Mouse (Mus musculus): ENCODE data around the gene Mrpl53. TPM values are rescaled to one million over a fixed set of nuclear protein-coding genes. Genes with fewer than 3 reads are reported as not detected.

The Mrpl53 gene
- polyA plus RNA-seq, 1 experiment from 2014 or later: 113 TPM

- H3K27me3 ChIP-seq (ENCODE audit: control insufficient read depth, insufficient read depth, low read depth, low read length): peaks cover 77% of the 10 kb centered on the region
- no peak for ATAC-seq
Observed at GRCm38 (mm10) chr6:83087205-83087925, 21.5 kb upstream of the Mrpl53 start.

GRCm38 (mm10) chr6:83087926-83088260 is 20.9 kb upstream of the Mrpl53 start:
- Histone ChIP-seq H3K4me2 (ENCODE audit: low read length) (peak overlapping the region; percentile 28), H3K4me1 (ENCODE audit: control insufficient read depth, insufficient read depth, low read length) (0 out of 2 replicates have a peak, but pooled peaks cover 3% of the 10 kb centered on the region), H3K36me3 (ENCODE audit: control insufficient read depth, insufficient read depth, low read length) (no peaks in the 10 kb centered on the region), H3K4me3 (ENCODE audit: low read depth, low read length) (peak overlapping the region; percentile 16), H3K9me3 (replicated peaks; ENCODE audit: control insufficient read depth, low read length, poor library complexity, severe bottlenecking) (no peaks in the 10 kb centered on the region), H3K9ac (ENCODE audit: low read depth, low read length) (no peak overlapping the region), H3K27me3 (ENCODE audit: control insufficient read depth, insufficient read depth, low read depth, low read length) (peaks cover 72% of the 10 kb centered on the region), H3K27ac (ENCODE audit: low read length) (no peak overlapping the region)
- 5% methylated on average over 9 of the region's 9 CpGs for WGBS
- ATAC-seq: no peak

More at GRCm38 (mm10) chr6:83087205-83087925, 21.5 kb upstream of the Mrpl53 start:
- Histone ChIP-seq H3K27ac (ENCODE audit: low read length) (no peak overlapping the region), H3K9me3 (replicated peaks; ENCODE audit: control insufficient read depth, low read length, poor library complexity, severe bottlenecking) (no peaks in the 10 kb centered on the region), H3K36me3 (ENCODE audit: control insufficient read depth, insufficient read depth, low read length) (no peaks in the 10 kb centered on the region), H3K4me3 (ENCODE audit: low read depth, low read length) (peak overlapping the region; percentile 16), H3K4me2 (ENCODE audit: low read length) (peak overlapping the region; percentile 28), H3K9ac (ENCODE audit: low read depth, low read length) (no peak overlapping the region), H3K4me1 (ENCODE audit: control insufficient read depth, insufficient read depth, low read length) (0 out of 2 replicates have a peak, but pooled peaks cover 3% of the 10 kb centered on the region)
- WGBS: 1% methylated on average over 47 of the region's 47 CpGs

DNA sequence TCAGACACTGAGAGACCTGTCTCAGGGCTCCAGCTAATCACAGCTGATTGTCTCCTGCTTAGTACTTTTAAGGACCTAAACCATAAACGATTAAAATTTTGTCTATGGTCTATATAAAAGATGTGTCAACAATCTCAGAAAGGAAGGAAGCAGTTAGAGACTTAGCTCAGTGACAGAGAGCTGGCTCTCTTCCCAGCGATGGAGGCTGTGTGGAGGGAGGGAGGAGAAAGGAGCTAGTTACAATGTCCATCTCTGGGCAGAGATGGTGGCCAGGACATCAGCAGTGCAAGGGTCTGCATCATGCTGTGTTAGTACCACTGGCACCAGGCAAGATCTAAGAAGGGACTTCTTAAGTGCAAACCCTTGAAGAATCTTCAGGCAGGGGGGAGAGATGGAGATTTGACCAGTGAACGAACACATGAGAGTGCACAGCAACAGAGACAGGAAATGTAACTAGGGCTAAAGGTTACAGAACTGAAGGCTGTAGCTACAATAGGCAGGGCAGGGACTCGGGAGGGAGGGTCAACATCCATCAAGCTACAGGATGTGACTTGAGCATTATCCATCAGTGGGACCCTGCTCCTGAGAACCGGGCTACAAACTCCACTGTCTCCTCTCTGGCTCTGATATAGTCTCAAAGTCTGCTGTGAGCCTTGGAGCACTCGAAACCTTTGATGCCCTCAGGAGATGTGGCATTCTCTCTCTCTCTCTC is 16.3 kb upstream of the Mrpl53 start:
- Histone ChIP-seq H3K9me3 (replicated peaks; ENCODE audit: control insufficient read depth, low read length, poor library complexity, severe bottlenecking) (no peaks in the 10 kb centered on the region), H3K36me3 (ENCODE audit: control insufficient read depth, insufficient read depth, low read length) (no peaks in the 10 kb centered on the region), H3K27me3 (ENCODE audit: control insufficient read depth, insufficient read depth, low read depth, low read length) (peaks cover 33% of the 10 kb centered on the region), H3K27ac (ENCODE audit: low read length) (no peak overlapping the region), H3K4me2 (ENCODE audit: low read length) (no peak overlapping the region), H3K9ac (ENCODE audit: low read depth, low read length) (no peak overlapping the region), H3K4me3 (ENCODE audit: low read depth, low read length) (no peak overlapping the region), H3K4me1 (ENCODE audit: control insufficient read depth, insufficient read depth, low read length) (0 out of 2 replicates have a peak, but pooled peaks cover under 1% of the 10 kb centered on the region)
- WGBS: 40% methylated on average over 6 of the region's 6 CpGs
- no peak for ATAC-seq

DNA sequence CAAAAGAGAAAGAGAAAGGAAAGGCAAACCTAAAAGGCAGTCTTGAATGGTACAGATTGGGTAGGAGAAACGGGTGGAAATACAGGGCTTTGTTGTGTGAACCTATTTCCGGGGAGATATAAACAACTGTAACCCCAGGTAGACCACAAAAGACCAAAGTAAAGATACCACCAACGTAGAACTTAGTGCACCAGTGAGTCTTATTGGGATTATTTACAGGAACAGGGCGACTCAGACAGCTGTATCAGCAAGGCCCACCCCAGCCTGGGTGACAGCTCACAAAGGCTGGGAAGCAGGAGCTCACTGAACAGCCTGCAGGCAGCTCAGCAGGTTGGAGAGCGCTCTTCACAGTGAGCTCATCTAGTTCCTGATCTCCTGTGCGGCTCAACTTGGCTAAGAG is 12.9 kb upstream of the Mrpl53 start:
- Histone ChIP-seq H3K4me2 (ENCODE audit: low read length) (no peak overlapping the region), H3K9ac (ENCODE audit: low read depth, low read length) (no peak overlapping the region), H3K36me3 (ENCODE audit: control insufficient read depth, insufficient read depth, low read length) (no peaks in the 10 kb centered on the region), H3K4me3 (ENCODE audit: low read depth, low read length) (no peak overlapping the region), H3K9me3 (replicated peaks; ENCODE audit: control insufficient read depth, low read length, poor library complexity, severe bottlenecking) (no peaks in the 10 kb centered on the region), H3K27ac (ENCODE audit: low read length) (no peak overlapping the region), H3K27me3 (ENCODE audit: control insufficient read depth, insufficient read depth, low read depth, low read length) (peaks cover 8% of the 10 kb centered on the region), H3K4me1 (ENCODE audit: control insufficient read depth, insufficient read depth, low read length) (0 out of 2 replicates have a peak, but pooled peaks cover 3% of the 10 kb centered on the region)
- WGBS: 43% methylated on average over 6 of the region's 6 CpGs
- ATAC-seq: no peak

GRCm38 (mm10) chr6:83098411-83098810 is 10.4 kb upstream of the Mrpl53 start:
- Histone ChIP-seq H3K4me1 (ENCODE audit: control insufficient read depth, insufficient read depth, low read length) (peaks cover 14% of the 10 kb centered on the region), H3K27ac (ENCODE audit: low read length) (no peak overlapping the region), H3K36me3 (ENCODE audit: control insufficient read depth, insufficient read depth, low read length) (no peaks in the 10 kb centered on the region), H3K9ac (ENCODE audit: low read depth, low read length) (no peak overlapping the region), H3K4me3 (ENCODE audit: low read depth, low read length) (no peak overlapping the region), H3K4me2 (ENCODE audit: low read length) (no peak overlapping the region), H3K27me3 (ENCODE audit: control insufficient read depth, insufficient read depth, low read depth, low read length) (peaks cover 7% of the 10 kb centered on the region; the same call in 1 of the 2 replicates), H3K9me3 (replicated peaks; ENCODE audit: control insufficient read depth, low read length, poor library complexity, severe bottlenecking) (no peaks in the 10 kb centered on the region)
- no peak for ATAC-seq
- WGBS: 73% methylated on average over 2 of the region's 2 CpGs

- H3K27me3 ChIP-seq (ENCODE audit: control insufficient read depth, insufficient read depth, low read depth, low read length): peaks cover 3% of the 10 kb centered on the region; the same call in 1 of the 2 replicates
- H3K36me3 ChIP-seq (ENCODE audit: control insufficient read depth, insufficient read depth, low read length): no peaks in the 10 kb centered on the region
- H3K9me3 ChIP-seq (replicated peaks; ENCODE audit: control insufficient read depth, low read length, poor library complexity, severe bottlenecking): no peaks in the 10 kb centered on the region
- peak; percentile 90 for ATAC-seq
- H3K4me1 ChIP-seq (ENCODE audit: control insufficient read depth, insufficient read depth, low read length): peaks cover 16% of the 10 kb centered on the region
- peak within 1 kb of the TSS; percentile 84 for H3K4me3 ChIP-seq (ENCODE audit: low read depth, low read length)
- H3K27ac ChIP-seq (ENCODE audit: low read length): peak within 1 kb of the TSS; percentile 88
- peak within 1 kb of the TSS; percentile 94 for H3K9ac ChIP-seq (ENCODE audit: low read depth, low read length)
- peak within 1 kb of the TSS; percentile 98 for H3K4me2 ChIP-seq (ENCODE audit: low read length)
- under 1% methylated on average over 25 of the region's 25 CpGs for WGBS
Observed at GRCm38 (mm10) chr6:83101316-83101687, 7.5 kb upstream of the Mrpl53 start, which contains the start of the genes Ccdc142 and Gm42688. Ccdc142 (plus strand) TSS chr6:83101601. Gm42688 (plus strand) TSS chr6:83101617.

- Histone ChIP-seq H3K9me3 (replicated peaks; ENCODE audit: control insufficient read depth, low read length, poor library complexity, severe bottlenecking) (no peaks in the 10 kb centered on the region), H3K27ac (ENCODE audit: low read length) (peak overlapping the region; percentile 88), H3K27me3 (ENCODE audit: control insufficient read depth, insufficient read depth, low read depth, low read length) (peaks cover 3% of the 10 kb centered on the region; the same call in 1 of the 2 replicates), H3K4me2 (ENCODE audit: low read length) (peak overlapping the region; percentile 98), H3K4me1 (ENCODE audit: control insufficient read depth, insufficient read depth, low read length) (peaks cover 16% of the 10 kb centered on the region), H3K9ac (ENCODE audit: low read depth, low read length) (peak overlapping the region; percentile 94), H3K4me3 (ENCODE audit: low read depth, low read length) (peak overlapping the region; percentile 84), H3K36me3 (ENCODE audit: control insufficient read depth, insufficient read depth, low read length) (no peaks in the 10 kb centered on the region)
- under 1% methylated on average over 63 of the region's 74 CpGs for WGBS
- peak; percentile 71 for ATAC-seq
Observed at GRCm38 (mm10) chr6:83101688-83102556, 6.9 kb upstream of the Mrpl53 start.

- Histone ChIP-seq H3K27me3 (ENCODE audit: control insufficient read depth, insufficient read depth, low read depth, low read length) (peaks cover 3% of the 10 kb centered on the region; the same call in 1 of the 2 replicates), H3K4me1 (ENCODE audit: control insufficient read depth, insufficient read depth, low read length) (peaks cover 22% of the 10 kb centered on the region), H3K4me2 (ENCODE audit: low read length) (peak overlapping the region; percentile 98), H3K27ac (ENCODE audit: low read length) (no peak overlapping the region), H3K4me3 (ENCODE audit: low read depth, low read length) (peak overlapping the region; percentile 84), H3K36me3 (ENCODE audit: control insufficient read depth, insufficient read depth, low read length) (peaks cover 4% of the 10 kb centered on the region; the same call in 1 of the 2 replicates), H3K9ac (ENCODE audit: low read depth, low read length) (peak overlapping the region; percentile 94), H3K9me3 (replicated peaks; ENCODE audit: control insufficient read depth, low read length, poor library complexity, severe bottlenecking) (no peaks in the 10 kb centered on the region)
- ATAC-seq: no peak
- WGBS: 41% methylated on average over 11 of the region's 11 CpGs
Observed at GRCm38 (mm10) chr6:83103130-83103650, 5.7 kb upstream of the Mrpl53 start.

All from midbrain, embryonic 16.5 days (tissue).